Mouse (Mus musculus) forebrain, embryonic 13.5 days (tissue): ENCODE measurements around the gene Clns1a. TPM values are rescaled to one million over a fixed set of nuclear protein-coding genes. Genes with fewer than 3 reads are reported as not detected.

ENCODE experiments used
- ATAC-seq: fragments of 200-750 bp; cut with Nextera tagmentation; 2 replicates; pipeline ENCODE4 v1.8.0; 2017
- H3K27ac ChIP-seq: fragments of 300-500 bp; sonication (generic); 2 replicates; pipeline ENCODE4 v1.5.1; 2015; ENCODE audit warnings: inconsistent platforms, mild to moderate bottlenecking, moderate library complexity
- H3K27me3 ChIP-seq: fragments of 300-500 bp; sonication (generic); 2 replicates; pipeline ENCODE4 v1.6.1; 2015; ENCODE audit warnings: mild to moderate bottlenecking, inconsistent platforms
- H3K36me3 ChIP-seq: fragments of 300-500 bp; sonication (generic); 2 replicates; pipeline ENCODE4 v1.6.1; 2015; ENCODE audit warnings: mild to moderate bottlenecking, inconsistent platforms; ENCODE audit not compliant: poor library complexity, severe bottlenecking
- H3K4me1 ChIP-seq: fragments of 300-500 bp; sonication (generic); 2 replicates; pipeline ENCODE4 v1.6.1; 2015; ENCODE audit warnings: inconsistent platforms
- H3K4me2 ChIP-seq: fragments of 300-500 bp; sonication (generic); 2 replicates; pipeline ENCODE4 v1.6.1; 2015; ENCODE audit warnings: inconsistent platforms, mild to moderate bottlenecking, moderate library complexity
- H3K4me3 ChIP-seq: fragments of 300-500 bp; sonication (generic); 2 replicates; pipeline ENCODE4 v1.5.1; 2015; ENCODE audit warnings: mild to moderate bottlenecking, inconsistent platforms
- H3K9ac ChIP-seq: fragments of 300-500 bp; sonication (generic); 2 replicates; pipeline ENCODE4 v1.6.1; 2015; ENCODE audit warnings: mild to moderate bottlenecking, inconsistent platforms
- H3K9me3 ChIP-seq: fragments of 300-500 bp; sonication (generic); replicated peaks from 2 replicates; pipeline ENCODE4 v1.6.1; 2016; ENCODE audit warnings: inconsistent platforms
- WGBS: fragments of 180-500 bp; shearing (Covaris S2); methylation state at CpG from one replicate; pipeline ENCODE4 v1.1.7; 2015; 5-methylcytosine and 5-hydroxymethylcytosine counted together
- polyA plus RNA-seq: library from polyadenylated mRNA; unstranded; fragments of >200 nt; fragmentation: Nextera tagmentation; extraction: Ambion mirVana; gene quantifications from 2 replicates; pipeline ENCODE4 v1.2.1, GENCODE M21; 2015

Clns1a gene
- polyA plus RNA-seq, 1 experiment from 2014 or later, result 224 TPM

DNA sequence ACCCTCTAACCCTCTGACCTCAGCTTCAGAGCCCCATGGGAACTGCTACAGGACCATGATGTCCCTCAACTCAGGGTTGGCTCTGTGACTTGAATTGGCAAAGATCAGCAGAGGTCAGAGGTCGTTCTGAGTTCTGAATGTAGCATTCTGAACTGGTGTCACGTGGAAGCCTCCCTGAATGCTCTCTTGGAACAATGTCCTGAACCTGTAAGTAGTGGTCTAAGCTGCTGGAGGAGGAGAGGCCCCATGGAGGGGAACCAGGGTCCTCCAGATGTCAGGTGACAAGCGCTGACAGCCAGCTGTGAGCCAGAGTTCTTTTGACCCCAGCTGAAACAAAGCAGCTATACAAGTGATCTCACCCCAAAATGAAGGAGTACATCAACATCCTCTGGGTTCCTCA lies 34.0 kb downstream of the Clns1a start:
- no peak overlapping the region for H3K27ac ChIP-seq
- 33% methylated on average over 3 of the region's 3 CpGs for WGBS

DNA sequence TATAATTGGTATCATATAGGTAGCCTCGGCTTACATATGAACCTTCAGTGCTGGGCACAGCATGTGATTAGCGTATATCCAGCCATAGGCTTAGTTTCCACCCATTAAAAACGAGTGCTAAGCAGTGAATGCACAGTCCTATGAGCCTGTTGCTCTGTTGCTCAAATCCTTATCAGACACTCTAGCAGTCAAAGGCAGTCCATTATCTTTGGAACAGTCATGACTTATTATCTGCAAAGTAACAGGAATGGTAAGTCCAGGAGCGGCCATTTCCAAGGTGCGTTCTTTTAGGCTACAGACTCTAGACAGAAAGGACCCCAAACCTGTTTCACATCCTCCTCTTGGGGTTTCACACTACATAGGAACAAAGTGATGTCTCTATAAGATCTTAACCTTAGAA lies 37.2 kb downstream of the Clns1a start:
- peaks cover 18% of the 10 kb centered on the region for H3K4me1 ChIP-seq
- peaks cover 14% of the 10 kb centered on the region for H3K27me3 ChIP-seq
- no peak overlapping the region for H3K9ac ChIP-seq
- H3K9me3 ChIP-seq, result no peaks in the 10 kb centered on the region
- ATAC-seq, result no peak
- H3K4me2 ChIP-seq, result no peak overlapping the region
- 84% methylated on average over 5 of the region's 5 CpGs for WGBS
- H3K36me3 ChIP-seq, result no peaks in the 10 kb centered on the region; the same call in 1 of the 2 replicates
- H3K4me3 ChIP-seq, result no peak overlapping the region
- no peak overlapping the region for H3K27ac ChIP-seq

More for the DNA sequence above, 34.0 kb downstream of the Clns1a start:
- no peak overlapping the region for H3K9ac ChIP-seq
- H3K4me3 ChIP-seq, result no peak overlapping the region
- H3K9me3 ChIP-seq, result no peaks in the 10 kb centered on the region
- H3K4me1 ChIP-seq, result peaks cover 11% of the 10 kb centered on the region; the same call in 1 of the 2 replicates
- peaks cover 4% of the 10 kb centered on the region; the same call in 1 of the 2 replicates for H3K27me3 ChIP-seq
- no peak overlapping the region for H3K4me2 ChIP-seq
- H3K36me3 ChIP-seq, result peaks cover 7% of the 10 kb centered on the region; the same call in 1 of the 2 replicates
- no peak for ATAC-seq

DNA sequence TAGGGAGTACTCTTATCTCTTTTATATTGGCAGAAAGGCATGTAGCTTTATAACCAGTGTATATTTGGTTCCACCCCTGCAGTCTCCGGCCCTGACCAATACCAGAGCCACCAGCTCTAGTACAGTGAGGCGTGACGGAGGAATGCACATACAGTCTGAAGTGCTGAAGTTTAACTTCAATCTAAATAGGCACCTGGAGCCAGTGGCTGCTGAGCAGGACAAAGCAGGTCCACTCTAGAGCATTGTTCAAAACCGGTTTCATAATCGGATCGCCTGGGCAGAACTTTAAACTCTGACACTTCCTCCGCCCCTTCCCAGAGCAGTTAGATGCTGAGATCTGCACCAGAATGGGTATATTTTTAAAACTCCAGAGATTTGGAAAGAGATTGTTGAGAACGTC lies 38.6 kb downstream of the Clns1a start:
- Histone ChIP-seq H3K9ac (no peak overlapping the region), H3K4me1 (peaks cover 11% of the 10 kb centered on the region), H3K27me3 (peaks cover 14% of the 10 kb centered on the region), H3K4me2 (no peak overlapping the region), H3K4me3 (no peak overlapping the region), H3K36me3 (no peaks in the 10 kb centered on the region; the same call in 1 of the 2 replicates), H3K27ac (no peak overlapping the region), H3K9me3 (no peaks in the 10 kb centered on the region)
- WGBS, result 85% methylated on average over 8 of the region's 8 CpGs
- ATAC-seq, result no peak

DNA sequence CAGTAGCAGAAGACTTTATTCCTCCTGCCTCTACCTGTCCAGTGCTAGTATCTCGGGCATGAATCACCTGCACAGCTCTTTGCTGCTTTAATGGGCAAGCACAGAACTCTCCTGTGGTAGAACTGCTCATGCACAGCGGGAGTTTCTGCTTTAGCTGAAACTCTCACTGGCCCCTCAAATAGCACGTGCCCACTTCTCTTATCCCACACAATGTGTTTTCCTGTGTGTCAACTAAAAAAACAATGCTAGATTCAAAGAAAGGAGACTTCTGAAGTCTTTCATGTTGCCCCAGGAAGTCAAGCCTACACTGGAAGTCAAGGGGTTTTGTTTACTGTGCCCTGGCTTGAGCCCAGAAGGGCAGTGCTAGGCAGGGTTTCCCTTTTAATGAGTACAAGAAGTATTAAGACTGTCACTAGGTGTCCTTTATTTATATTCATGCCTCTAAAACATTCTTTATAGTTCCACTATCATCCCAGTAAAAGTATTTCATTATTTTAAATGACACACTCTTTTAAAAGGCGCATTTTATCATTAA lies 39.5 kb downstream of the Clns1a start:
- Histone ChIP-seq H3K4me1 (peaks cover 11% of the 10 kb centered on the region), H3K27ac (no peak overlapping the region), H3K9me3 (no peaks in the 10 kb centered on the region), H3K4me3 (no peak overlapping the region), H3K4me2 (no peak overlapping the region), H3K9ac (no peak overlapping the region), H3K36me3 (no peaks in the 10 kb centered on the region; the same call in 1 of the 2 replicates), H3K27me3 (peaks cover 14% of the 10 kb centered on the region)
- 23% methylated on average over 4 of the region's 4 CpGs for WGBS
- no peak for ATAC-seq

DNA sequence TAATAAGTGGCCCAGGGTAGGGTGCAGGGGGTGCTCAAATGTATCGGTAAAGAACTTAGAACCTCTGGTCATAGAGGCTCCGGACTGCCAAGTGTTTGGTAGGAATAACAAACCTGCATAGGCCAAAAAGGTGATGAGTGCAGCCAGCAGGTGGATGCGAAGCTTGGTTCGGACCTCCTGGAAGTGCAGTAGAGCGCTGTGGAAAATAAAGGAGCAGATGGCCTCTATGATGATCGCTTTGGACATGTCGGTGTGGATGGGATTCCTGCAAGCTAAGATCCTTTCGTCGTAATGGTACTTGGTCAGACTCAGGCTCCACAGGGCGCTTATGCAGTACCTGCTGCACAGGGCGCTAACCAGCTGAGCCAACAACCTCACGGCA lies 40.8 kb downstream of the Clns1a start:
- Histone ChIP-seq H3K36me3 (no peaks in the 10 kb centered on the region), H3K9me3 (no peaks in the 10 kb centered on the region), H3K27me3 (peaks cover 14% of the 10 kb centered on the region), H3K4me3 (peak overlapping the region; percentile 59), H3K4me2 (peak overlapping the region; percentile 81), H3K9ac (peak overlapping the region; percentile 66), H3K4me1 (peaks cover 11% of the 10 kb centered on the region), H3K27ac (no peak overlapping the region)
- ATAC-seq, result no peak
- 10% methylated on average over 12 of the region's 12 CpGs for WGBS

DNA sequence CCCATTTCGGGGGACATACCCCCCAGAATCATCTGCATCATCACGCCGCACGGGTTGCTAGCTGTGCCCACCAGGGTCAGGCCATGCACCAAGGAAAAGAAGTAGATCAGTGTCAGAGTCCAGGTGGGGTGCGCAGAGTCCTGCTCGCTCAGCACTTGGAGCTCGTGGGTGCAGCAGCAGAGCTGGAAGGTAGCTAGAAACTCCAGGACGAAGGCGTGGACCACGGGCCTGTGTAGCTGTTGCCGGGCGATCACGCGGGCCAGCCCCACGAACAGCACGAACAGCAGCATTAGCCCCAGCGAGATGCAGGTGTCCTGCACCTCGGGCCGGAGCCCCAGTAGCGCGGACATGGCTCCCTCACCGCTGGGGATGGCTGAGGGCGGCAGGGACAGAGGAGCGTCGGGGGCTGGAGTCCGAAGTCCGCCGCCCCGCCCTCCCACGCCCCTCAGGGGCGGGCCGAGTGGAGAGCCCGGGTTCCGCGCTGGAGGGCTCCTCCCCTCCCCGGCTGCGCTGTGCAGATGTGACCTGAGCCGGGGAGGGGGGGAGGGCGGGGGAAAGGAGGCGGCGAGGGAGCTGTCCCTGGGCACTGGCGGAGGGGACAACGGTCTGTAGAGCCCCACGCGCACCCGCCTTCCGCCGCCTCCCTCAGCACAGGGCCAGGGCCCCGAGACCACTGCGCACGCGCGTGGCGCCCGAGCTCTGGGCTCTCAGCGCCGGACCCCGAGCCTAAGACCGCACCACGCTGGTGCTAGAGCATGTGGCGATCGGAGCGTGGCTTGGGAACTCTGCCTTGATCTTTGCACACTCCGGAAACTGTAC lies 41.4 kb downstream of the Clns1a start, which contains the start of gene Aqp11:
Aqp11 (minus strand) TSS at position 652 of the 819 bp plus-strand sequence.
- peak within 1 kb of the TSS; percentile 66 for H3K9ac ChIP-seq
- peaks cover 11% of the 10 kb centered on the region for H3K4me1 ChIP-seq
- under 1% methylated on average over 53 of the region's 64 CpGs for WGBS

DNA sequence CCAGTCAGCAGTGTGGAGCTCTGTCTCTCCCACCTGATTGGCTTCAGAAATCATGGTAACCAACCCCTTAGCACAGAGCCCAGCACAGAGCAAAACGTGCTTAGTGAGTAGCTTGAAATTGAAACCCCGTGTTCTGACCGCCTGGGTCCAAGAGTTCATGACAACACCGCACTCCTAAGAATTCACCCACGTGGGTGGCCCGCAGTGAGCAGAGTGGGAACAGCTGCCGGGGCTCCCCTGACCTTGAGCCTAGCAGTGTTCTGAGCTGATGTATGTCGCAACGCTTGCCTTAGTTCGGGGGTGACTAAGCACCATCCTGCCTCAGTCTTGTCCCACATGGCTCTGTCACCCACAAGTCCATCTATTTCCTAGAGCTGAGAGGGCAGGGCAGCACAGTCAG lies 44.5 kb downstream of the Clns1a start:
- no peak for ATAC-seq
- 44% methylated on average over 10 of the region's 10 CpGs for WGBS
- H3K4me3 ChIP-seq, result no peak overlapping the region
- H3K27me3 ChIP-seq, result peaks cover 9% of the 10 kb centered on the region
- H3K9me3 ChIP-seq, result no peaks in the 10 kb centered on the region
- no peak overlapping the region for H3K9ac ChIP-seq
- H3K4me1 ChIP-seq, result peaks cover 11% of the 10 kb centered on the region
- no peak overlapping the region for H3K27ac ChIP-seq
- H3K4me2 ChIP-seq, result no peak overlapping the region
- no peaks in the 10 kb centered on the region for H3K36me3 ChIP-seq

More for the DNA sequence above, 41.4 kb downstream of the Clns1a start, which contains the start of gene Aqp11:
- no peaks in the 10 kb centered on the region for H3K36me3 ChIP-seq
- H3K4me3 ChIP-seq, result peak within 1 kb of the TSS; percentile 59
- ATAC-seq, result peak; percentile 92
- H3K4me2 ChIP-seq, result peak within 1 kb of the TSS; percentile 81
- no peak within 1 kb of the TSS for H3K27ac ChIP-seq
- H3K9me3 ChIP-seq, result no peaks in the 10 kb centered on the region
- H3K27me3 ChIP-seq, result peaks cover 14% of the 10 kb centered on the region

DNA sequence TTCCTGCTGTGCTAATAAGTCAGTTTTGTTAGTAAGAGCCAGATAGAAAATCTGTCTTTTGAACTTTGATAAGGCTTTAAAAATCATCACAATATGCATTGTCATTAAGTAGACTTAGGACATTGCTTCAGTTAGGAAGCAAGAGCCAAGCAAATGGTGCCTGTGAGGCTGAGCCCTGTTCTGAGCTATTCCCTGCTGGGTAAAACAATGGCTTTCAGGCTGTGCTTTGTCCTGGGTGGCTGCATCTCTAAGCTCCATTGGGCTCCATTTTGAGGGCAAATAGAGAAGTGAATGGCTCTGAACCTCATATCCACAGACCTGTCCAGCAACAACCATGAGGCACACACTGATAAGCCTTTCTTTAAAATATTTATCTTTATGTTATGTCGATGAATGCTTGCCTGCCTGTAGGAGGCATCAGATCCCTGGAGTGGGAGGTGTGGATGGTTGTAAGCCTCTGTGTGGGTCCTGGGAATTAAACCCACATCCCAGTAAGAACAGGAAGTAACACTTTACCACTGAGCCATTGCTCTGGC lies 45.4 kb downstream of the Clns1a start:
- H3K4me1 ChIP-seq, result peaks cover 11% of the 10 kb centered on the region
- no peaks in the 10 kb centered on the region for H3K9me3 ChIP-seq
- H3K27ac ChIP-seq, result no peak overlapping the region
- H3K9ac ChIP-seq, result no peak overlapping the region
- no peak overlapping the region for H3K4me3 ChIP-seq
- peaks cover 8% of the 10 kb centered on the region for H3K27me3 ChIP-seq
- no peaks in the 10 kb centered on the region for H3K36me3 ChIP-seq
- WGBS, result 3% methylated on average over 1 of the region's 1 CpGs
- H3K4me2 ChIP-seq, result no peak overlapping the region
- ATAC-seq, result no peak

DNA sequence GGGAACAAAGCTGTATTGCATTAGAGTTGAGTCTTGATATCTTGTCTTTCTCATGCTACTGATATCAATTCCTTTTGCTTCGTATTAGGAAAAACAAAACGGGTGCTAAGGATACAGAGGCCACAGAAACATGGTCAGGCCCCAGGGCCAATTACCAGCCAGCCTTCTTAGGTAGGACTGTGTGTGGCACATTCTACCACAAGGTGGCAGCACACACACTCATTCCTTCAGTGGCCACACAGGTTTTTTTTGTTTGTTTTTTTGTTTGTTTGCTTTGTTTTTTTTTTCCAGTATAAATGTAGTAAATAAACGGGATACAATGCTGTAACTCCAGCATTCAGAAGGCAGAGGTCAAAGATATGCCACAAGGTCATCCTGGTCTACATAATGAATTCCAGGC lies 48.9 kb downstream of the Clns1a start:
- H3K9ac ChIP-seq, result no peak overlapping the region
- no peak overlapping the region for H3K4me2 ChIP-seq
- peak; percentile 68 for ATAC-seq
- WGBS, result 11% methylated on average over 3 of the region's 3 CpGs
- no peaks in the 10 kb centered on the region for H3K27me3 ChIP-seq
- no peak overlapping the region for H3K27ac ChIP-seq
- H3K36me3 ChIP-seq, result no peaks in the 10 kb centered on the region
- no peaks in the 10 kb centered on the region for H3K9me3 ChIP-seq
- peaks cover 14% of the 10 kb centered on the region for H3K4me1 ChIP-seq
- H3K4me3 ChIP-seq, result no peak overlapping the region

DNA sequence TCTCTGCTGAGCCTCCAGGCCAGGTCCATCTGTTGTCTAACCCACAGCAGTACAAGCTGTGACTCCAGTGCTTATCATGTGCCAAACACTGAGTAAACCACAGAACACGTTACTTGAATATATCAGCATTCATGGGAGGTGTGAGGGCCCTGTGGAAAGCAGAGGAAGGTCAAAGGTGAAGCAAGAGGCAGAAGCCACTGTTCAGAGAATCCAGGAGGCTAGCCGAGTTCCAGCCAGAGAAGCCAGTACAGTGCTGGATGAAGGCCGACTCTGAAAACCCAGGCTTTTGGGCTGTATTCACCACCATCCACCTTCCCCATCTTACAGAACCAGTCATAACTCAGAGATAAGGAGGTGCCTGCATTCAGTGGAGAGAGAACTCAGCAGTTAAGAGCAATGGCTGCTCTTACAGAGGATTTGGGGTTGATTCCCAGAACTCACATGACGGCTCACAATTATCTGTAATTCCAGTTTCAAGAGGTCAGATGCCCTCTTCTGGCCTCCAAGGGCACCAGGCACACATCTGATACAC lies 50.8 kb downstream of the Clns1a start:
- H3K4me2 ChIP-seq, result no peak overlapping the region
- no peak overlapping the region for H3K27ac ChIP-seq
- ATAC-seq, result no peak
- WGBS, result 78% methylated on average over 4 of the region's 4 CpGs
- no peaks in the 10 kb centered on the region for H3K27me3 ChIP-seq
- H3K36me3 ChIP-seq, result no peaks in the 10 kb centered on the region
- no peak overlapping the region for H3K9ac ChIP-seq
- H3K9me3 ChIP-seq, result no peaks in the 10 kb centered on the region
- peaks cover 14% of the 10 kb centered on the region for H3K4me1 ChIP-seq
- H3K4me3 ChIP-seq, result no peak overlapping the region

DNA sequence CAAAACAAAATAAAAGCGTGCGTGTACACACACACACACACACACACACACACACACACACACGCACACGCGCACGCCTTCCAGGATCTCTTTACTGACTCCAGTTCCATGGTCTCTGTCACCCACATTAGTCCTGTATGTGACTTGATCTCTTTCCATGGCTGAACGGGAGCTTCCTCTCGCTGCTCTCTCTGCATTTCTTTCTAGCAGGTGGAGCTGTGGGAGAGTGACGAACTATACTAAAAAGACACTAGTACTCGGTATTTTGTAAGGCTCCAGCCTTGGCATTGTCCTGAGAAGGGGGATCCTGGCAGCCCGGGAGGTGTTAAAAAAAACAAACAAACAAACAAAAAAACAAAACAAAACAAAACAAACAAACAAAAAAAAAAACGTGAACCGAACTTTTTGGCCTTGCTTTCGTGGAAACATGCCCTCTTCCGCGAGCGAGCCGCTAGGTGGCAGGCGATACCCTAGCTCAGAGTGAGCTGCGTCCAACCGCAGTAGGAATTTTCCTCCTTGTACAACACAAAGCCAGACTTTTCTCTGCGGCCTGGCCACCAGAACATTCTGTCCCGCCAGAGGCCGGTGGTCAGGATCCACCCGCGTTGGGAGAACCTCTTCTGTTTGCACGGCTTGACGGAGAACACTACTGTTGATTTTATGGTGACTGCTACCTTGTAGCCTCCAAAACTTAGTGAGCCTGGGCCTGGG lies 51.5 kb downstream of the Clns1a start:
- H3K4me2 ChIP-seq, result peak overlapping the region; percentile 25
- WGBS, result 26% methylated on average over 28 of the region's 28 CpGs

More for the DNA sequence above, 51.5 kb downstream of the Clns1a start:
- Histone ChIP-seq H3K27me3 (no peaks in the 10 kb centered on the region), H3K4me1 (peaks cover 14% of the 10 kb centered on the region), H3K27ac (no peak overlapping the region), H3K36me3 (no peaks in the 10 kb centered on the region), H3K9me3 (no peaks in the 10 kb centered on the region), H3K9ac (no peak overlapping the region), H3K4me3 (no peak overlapping the region)
- ATAC-seq, result peak; percentile 76
